Mouse (Mus musculus): ENCODE measurements around the gene Cyb5rl.

DNA sequence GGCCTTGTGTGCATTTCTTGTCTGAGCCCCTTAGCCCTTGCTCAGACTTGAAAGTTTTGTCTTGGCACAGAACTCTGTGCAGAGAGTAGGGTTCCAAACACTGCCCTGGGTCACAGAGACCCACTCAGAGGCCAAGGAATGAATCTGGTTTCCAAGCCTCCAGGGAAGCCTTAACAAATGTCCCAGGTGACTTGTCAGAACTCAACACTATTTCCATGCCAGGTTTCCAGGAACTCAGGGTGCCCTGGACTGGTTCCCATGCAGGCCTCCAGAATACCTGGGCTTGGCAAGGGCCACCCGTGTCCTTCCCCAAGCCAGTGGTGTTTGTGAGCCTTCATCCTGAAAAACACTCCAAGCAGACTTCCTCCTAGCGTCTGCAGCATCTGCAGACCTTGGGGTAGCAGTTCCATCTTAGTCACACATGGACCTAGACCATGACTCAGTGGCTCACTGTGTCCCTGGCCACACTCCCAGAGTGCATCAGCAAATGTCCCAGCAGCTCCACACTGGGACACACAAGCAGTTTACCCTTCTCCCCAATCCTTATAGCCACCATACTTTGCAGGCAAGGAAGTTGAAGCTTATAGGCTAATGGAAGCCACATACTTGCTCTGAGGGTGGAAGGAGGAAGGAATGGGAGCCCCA, 51.1 kb downstream of the Cyb5rl start:
- TF ChIP-seq POLR2A (IDR thresholded peaks at IDR 0.05; ENCODE audit: insufficient read depth, low read depth, low read length) (no peak), EP300 (IDR thresholded peaks at IDR 0.05; ENCODE audit: insufficient read depth, low read depth, low read length) (no peak), CTCF (IDR thresholded peaks at IDR 0.05) (no peak)
